Mouse (Mus musculus): ENCODE measurements around the gene B3gnt8. TPM values are rescaled to one million over a fixed set of nuclear protein-coding genes. Genes with fewer than 3 reads are reported as not detected.

B3gnt8 gene
- polyA plus RNA-seq, 1 experiment: 14.1 TPM

DNA sequence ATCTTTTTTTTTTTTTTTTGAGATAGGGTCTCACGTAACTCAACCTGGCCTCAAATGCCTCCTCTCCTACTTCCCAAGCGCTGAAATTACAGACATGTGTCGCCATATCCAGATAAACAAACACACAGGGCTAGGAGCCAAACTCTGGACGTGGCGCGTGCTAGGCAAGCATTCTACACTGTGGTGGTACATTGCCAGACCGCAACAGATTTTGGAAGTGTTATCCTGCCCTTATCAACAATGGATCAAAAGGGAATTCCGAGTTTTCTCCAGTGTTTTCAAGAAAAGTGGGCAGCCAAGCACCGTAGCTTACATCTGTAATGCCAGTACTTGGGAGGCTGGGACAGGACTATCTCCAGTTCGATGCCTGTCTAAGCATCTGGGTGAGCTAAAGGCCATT is 31.3 kb downstream of the B3gnt8 start:
- DNase-seq (ENCODE audit: low spot score): no peak

DNA sequence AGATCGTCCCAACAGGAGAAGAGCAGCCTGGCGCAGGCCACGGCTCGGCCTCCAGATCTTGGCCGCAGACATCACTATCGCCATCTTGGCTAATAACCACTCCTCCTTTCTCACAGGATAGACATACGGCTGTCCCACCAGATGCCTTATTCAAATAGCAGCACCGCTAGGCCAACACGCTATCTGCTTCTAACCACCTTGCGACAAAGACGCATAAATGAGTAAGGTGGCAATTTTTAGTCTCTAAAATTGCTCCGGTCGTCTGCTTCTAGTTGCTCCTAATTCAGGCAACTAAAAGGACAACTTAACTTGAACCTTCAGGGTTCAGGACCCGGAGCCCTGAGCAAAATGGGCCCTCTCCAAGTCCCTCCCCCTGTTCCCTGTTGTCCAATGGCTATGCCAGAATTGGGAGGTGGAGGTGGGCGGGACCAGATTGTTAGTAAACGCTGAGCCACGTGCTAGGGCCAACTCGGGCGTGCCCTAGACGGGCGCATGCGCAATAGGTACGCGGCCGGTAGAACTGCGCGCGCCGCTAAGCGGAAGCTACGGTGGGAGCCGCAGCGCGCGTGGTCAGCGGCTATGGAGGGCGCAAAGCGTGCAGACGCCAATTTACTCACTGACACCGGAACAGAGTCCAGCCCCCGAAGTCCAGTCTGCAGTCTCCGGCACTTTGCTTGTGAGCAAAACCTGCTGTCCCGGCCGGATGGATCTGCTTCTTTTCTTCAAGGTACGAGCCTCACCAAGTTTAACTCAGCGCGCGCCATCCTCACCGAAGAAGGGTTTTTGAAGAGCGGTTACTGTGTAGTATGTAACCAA is 32.4 kb downstream of the B3gnt8 start, which contains the start of the genes Bckdha and Exosc5:
Gene Bckdha (minus strand): TSS at position 325 of the 816 bp plus-strand sequence.
Gene Exosc5 (plus strand): TSS at position 508 of the 816 bp plus-strand sequence.
- DNase-seq (ENCODE audit: low spot score): peak; percentile 92

DNA sequence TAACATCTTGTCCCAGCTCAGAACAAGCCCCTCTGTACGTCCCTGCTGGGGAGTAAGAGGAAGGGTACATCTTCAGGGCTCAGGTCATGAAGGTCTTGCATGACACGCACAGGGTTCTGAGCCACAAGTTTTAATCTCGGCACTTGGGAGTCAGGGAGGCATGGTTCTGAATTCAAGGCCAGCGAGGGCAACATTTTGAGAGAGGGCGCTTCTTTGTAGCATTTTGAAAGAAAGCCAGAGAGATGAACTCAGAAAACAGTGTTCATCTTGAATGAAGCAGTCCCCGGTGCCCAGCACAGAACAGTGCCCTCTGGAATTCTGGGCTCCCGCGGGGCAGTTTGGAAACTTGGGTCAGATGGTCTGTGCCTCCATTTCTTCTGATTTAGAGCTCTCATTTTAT is 39.9 kb downstream of the B3gnt8 start:
- DNase-seq (ENCODE audit: low spot score): no peak

DNA sequence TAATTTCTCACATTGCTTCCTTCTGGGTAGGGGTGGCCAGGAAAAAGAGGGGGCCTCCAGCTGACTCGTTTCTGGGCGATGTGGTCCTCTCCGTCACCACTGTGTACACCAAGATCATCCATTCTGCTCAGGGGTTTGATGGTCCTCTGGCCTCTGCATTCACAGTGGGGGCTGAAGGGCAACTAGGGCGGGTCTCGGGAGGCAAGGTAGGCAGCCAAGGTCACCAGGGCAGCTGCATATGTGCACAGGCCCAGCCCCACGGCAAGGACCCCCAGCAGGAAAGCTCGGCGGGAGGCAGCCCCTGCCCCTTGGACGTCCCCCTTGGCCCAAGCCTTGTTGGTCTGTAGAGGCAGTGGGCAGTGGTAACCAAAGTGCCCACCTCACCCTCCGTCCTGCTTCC is 42.7 kb downstream of the B3gnt8 start:
- no peak for DNase-seq (ENCODE audit: low spot score)

DNA sequence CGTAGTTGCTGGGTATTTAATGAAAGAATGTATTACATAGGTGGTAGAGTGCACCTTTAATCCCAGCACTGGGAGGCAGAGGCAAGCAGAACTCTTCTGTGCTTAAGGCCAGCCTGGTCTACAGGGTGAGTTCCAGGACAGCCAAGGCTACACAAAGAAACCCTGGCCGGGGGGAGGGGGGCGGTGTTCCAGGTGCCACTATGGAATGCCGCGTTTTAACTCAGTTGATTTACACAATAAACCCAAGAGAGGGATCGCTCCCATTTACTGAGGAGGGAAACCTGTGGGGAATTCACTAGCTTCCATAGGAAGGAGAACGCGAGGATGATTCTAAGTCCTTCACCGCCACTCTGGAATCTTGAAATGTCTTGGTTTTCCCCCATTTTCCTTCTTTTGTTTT is 43.2 kb downstream of the B3gnt8 start:
- DNase-seq (ENCODE audit: low spot score): no peak

DNA sequence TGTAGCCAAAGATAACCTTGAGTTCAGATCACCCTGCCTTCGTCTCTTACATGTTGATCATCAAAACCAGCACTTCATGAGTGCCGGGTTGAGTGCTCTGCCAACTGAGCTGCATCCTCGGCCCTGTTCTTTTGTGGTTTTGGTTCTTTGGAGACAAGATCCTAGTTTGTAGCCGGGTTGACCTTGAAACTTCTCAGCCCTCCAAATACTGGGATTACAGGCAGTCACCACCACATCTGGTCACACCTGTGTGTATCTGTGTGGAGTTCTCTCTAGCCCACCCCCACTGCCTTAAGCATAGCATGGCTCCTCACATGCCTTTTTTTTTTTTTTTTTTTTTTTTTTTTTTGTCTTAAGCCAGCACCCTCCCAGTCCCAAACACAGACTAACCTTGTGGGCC is 43.6 kb downstream of the B3gnt8 start:
- DNase-seq (ENCODE audit: low spot score): no peak

DNA sequence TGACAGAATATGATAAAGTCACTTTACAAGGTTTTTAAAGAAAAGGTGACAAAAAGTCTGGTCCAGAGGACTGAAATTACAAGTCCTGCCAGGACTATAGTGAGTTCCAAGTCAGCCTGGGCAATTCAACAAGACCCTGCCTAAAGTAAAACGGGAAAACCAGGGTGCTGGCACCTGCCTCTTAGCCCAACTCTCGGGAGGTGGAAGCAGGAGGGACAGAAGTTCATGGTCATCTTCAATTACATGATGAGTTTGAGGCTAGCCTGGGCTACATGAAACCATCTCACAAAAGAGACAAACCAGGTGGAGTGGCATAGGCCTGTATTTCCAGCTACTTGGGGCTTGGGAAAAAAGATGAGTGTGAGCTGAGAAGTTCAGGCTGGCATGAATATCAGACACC is 45.2 kb downstream of the B3gnt8 start:
- DNase-seq (ENCODE audit: low spot score): no peak

DNA sequence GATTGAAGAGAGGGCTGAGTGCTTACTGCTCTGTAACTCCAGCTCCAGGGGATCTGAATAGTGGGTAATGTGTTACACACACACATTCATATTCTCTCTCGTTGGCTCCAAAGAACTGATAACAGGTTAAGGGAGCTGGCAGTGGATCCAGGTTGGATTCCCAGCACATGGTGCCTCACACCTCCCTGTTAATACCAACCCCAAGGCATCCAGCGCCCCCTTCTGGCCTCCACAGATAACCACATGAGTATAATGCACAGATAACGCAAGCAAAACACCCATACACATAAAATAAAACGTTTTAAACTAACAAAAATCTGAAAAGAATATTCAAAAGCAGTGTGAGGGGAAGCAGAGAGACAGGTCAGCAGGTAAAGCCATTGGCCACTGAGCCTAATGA is 46.0 kb downstream of the B3gnt8 start:
- no peak for DNase-seq (ENCODE audit: low spot score)

DNA sequence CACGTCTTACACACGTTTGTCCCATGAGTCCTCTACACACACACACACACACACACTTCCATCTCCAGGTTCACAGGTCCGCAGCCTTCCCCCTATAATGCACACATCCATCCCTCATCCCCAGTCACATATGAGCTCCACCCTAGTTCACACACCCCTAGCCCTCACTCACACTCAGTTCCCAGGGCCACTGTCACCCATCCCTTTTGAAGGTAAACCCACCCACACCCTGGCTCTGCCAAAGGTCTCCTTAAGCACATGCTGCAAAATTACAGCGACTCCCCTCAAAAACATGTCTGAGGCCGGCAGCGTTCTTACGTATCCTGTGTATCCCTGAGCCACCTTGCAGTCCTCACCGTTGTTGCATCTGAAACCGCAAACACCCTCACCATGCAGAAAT is 47.8 kb downstream of the B3gnt8 start:
- no peak for DNase-seq (ENCODE audit: low spot score)

DNA sequence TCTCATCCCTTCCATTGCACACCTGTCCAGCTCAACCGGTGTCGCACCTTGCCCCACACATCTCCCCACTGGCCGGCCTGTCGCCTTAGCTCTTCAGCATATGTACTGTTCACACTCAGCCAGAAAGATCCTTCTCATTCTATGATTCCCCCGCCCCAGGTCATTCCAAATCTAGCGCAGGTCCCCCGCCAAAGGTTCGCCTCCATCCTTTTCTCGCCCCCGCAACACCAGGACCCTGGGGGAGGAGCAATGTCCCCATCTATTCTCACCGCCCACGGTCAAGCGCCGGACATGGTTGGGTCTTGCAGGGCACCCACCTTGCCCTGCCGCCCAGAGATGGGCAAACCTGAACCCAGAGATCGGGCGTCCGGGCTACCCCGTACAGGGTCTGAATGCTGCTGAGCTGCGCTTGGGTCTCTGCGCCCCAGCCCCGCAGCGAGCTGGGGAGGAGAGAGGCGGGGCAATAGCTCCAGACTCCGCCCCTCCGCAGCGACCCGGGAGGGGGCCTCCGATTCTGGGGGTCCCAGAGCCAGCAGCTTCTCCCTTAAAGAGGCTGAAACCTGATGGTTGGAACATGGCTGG is 48.4 kb downstream of the B3gnt8 start, which contains the start of gene Tmem91:
Gene Tmem91 (minus strand): TSS at position 448 of the 582 bp plus-strand sequence.
- no peak for DNase-seq (ENCODE audit: low spot score)

DNA sequence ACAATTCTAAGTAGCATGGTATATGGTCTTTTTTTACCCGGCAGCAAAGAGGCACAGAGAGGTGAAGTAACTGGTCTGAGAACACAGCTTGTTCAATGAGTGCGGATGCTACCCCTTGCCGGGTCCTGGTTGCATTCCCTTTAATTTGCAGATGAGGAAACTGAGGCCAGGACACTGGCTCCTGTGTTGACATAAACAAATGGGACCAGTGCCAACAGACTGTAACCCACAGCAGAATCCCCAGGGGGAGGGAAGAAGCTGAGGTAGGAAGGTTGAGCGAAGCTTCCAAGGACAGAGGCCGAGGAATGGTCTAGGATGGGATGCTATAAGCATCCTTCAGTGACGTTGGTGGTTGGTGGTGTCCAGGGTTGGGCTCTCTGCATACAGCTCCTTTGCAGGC is 49.0 kb downstream of the B3gnt8 start:
- DNase-seq (ENCODE audit: low spot score): no peak

DNA sequence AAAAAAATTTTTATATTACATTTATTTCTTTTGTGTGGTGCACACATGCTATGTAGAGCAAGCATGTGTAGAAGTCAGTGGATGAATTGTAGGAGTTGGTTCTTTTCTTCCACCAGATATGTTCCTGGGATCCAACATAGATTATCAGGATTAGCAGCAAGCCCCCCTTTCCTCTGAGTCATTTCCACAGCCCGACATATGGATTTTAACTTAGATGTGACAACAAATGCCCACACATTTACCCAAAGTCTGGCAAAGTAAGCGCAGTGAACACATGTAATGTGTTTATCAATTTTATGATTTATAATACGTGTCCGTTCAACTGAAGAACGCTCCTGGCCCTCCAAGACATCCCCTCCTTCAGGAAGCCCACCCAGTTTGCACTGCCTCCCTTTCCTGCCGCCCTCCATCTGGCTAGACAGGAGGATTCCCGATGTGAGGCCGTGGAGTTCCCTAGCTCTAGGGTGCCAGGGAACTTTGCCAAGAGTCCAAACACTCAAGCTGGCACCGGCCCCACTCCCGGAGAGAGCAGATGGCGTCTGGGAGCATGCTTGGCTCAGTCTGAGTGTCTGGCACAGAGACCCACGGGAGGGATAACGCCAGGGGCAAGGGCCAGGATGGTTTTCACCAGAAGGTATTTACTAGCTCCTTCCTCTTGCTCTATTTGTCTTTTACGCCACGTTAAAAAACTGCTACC is 49.8 kb downstream of the B3gnt8 start:
- DNase-seq (ENCODE audit: low spot score): peak; percentile 52

DNA sequence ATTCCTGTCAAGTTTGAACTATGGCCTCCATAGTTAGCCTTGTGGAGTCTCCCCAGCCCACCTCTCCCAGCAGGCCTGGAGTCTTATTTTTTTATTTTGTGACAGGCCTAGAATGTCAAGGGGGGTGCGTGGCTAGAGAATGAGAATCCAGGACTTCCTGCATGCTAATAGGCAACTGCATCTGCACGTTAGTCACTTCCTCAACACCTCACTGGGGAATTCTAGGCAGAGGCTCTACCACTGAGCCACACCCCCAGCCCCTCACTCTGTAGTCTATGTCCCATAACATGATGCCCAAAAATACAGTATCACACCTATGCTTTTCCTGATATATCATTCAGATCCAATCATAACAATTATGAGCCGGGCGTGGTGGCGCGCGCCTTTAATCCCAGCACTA is 50.6 kb downstream of the B3gnt8 start:
- no peak for DNase-seq (ENCODE audit: low spot score)

DNA sequence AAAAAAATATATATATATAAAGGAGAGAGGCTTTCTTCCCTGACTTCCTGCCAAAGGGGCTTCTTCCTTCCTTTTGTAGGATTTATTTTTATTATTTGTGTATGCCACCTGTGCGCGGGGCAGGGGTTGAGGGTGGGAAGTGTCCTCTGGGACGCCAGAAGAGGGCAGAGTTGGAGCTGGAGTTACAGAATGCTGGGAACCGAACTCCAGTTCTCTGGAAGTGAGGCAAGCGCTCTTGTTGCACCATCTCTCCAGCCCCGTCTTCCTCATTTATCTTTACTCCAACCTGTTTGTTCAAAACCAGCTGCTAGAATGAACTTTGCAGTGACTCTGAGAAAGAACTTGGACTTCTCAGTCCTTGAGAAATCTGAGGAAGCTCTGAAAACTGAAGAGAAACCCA is 53.5 kb downstream of the B3gnt8 start:
- DNase-seq (ENCODE audit: low spot score): no peak

DNA sequence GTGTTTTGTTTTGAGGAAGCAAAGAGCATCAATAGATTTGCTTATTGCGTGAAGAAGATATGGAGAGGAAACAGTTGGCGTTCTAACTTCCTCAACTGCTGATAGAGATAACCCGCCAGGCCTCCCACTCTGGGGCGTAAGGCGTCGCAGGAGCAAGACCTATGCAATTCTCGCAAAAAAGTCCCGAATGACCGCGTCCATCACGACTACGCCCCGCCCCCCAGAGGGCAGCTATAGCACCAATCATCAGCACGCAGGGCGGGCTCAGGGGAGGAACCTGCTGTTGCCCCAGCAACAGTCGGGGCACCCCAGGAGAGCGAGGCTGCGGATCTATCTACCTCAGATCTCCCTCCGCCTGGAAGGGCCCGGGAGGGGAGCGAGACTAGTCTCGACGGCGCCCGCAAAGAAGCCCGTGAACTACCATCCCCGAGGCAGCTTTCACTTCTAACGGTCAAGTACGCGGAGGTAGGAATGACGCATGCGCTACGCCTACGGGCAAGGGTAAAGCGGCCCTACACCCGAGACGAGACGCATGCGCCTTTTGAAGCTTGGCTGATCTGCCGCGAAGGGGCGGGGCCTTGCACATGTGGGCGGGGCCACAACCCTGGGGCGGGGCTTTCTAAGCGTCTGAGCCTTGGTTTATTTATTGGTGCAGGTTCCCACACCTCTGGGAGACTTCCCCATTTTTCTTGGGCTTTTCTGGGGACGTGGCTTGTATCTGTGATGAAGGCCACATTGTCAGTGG is 54.2 kb downstream of the B3gnt8 start, which contains the start of gene B9d2:
Gene B9d2 (plus strand): TSS at position 267 of the 745 bp plus-strand sequence.
- peak; percentile 92 for DNase-seq (ENCODE audit: low spot score)

DNA sequence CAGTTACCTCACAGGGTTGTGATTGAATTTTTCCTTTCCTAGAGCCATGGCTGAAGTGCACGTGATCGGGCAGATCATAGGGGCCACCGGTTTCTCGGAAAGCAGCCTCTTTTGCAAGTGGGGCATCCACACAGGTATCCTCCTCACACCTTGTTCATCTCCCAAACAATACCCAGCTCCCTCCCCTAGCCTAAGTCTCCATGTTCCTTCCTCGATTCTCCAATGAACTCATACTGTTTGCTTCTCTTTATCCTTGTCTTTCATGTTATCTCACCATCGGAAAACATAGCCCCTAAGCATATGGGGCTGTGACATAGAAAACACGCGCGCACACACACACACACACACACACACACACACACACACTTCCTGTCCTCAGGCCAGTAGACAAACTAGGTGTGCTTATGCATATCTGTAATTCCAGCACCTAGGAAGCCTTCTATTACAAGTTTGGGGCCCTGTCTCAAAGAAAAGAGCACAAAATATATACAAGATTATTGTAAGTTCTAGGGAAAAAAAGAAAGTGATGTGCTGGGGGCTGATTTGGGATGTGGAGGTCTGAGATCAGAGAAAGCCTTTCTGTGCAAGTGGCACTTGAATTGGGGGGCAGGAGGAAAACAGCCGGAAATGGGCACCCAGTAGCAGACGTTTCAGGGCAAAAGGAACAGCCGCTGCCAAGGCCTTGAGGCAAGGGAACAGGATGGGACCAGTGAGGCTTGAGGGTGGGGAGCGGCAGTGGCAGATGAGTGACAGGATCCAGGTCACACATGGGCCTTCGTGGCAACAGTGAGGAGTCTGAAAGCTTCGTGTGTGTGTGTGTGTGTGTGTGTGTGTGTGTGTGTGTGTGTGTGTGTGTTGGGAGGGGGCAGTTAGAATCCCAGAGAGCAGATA is 55.1 kb downstream of the B3gnt8 start:
- no peak for DNase-seq (ENCODE audit: low spot score)

DNA sequence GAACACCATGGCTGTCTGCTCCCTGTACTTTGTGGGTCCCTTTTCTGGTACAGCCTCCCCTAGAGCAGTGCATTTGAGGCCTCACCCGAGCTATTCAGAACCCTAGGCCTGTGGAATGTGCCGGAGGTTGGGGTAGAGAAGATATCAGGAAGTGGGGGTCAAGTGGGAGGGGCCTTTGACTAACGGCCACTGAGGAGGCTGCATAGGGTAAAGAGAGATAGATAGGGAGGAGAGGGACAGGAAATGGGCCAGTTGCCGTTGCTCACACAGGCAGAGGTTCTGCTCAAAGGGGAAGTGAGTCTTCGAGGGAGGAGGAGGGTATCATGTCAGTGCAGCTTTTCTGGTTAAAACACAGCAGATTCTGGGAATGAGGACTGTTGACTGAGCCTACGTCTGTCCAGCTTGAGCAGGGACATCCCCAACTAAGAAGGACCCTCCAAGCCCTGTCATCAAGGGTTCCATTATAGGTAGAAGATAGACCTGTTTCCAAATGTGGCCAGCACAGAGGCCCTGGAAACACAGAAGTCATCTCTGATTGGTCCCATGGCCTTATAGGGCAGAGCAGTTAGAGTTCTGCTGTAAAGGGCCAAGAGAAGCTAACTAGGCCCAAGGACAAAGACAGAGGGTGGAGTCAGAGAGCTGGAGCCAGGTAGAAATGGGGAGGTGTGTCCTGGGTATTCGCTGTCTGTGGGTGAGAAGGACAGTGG is 57.2 kb downstream of the B3gnt8 start:
- DNase-seq (ENCODE audit: low spot score): no peak

DNA sequence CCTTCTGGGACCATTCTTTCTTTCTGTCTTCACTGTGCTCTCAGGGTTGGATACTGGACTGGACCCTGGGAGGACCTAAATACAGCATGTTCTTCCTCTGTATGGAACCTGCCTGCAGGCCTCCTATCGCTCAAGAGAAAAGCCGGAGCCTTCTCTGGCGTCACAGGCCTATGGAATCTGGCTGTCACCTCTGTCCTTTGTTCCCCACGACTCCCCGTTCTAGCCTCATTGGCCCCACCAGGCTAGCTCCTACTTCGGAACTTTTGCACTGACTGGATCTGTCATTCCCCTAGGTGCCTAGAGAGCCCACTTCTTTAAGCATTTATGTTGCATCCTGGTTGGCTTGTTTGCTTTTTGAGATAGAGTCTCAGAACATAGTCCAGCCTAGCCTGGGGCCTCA is 58.2 kb downstream of the B3gnt8 start:
- DNase-seq (ENCODE audit: low spot score): no peak

Measured in urinary bladder, adult 2 months (tissue).